Mouse (Mus musculus): Measurements from ENCODE around the gene Ppm1h. TPM values are rescaled to one million over a fixed set of nuclear protein-coding genes. Genes with fewer than 3 reads are reported as not detected.
"Not testable (repeated sequence)": the region's sequence is repeated elsewhere in the genome, so short reads cannot be mapped to it uniquely, and the experiment has no call there.

Ppm1h gene
- total and polyA plus RNA-seq, 2 experiments from 2014 or later, result 4.9 to 6.1 TPM

GRCm38 (mm10) chr10:122920218-122920795 is 241.7 kb downstream of the Ppm1h start:
- TF ChIP-seq CTCF (IDR thresholded peaks at IDR 0.05; ENCODE audit: low read depth) (no peak), EP300 (IDR thresholded peaks at IDR 0.05; ENCODE audit: low read depth) (no peak)
- no peaks in the 10 kb centered on the region for H3K9me3 ChIP-seq (replicated peaks; ENCODE audit: control insufficient read depth, low read length)
- WGBS, result 82% methylated on average over 11 of the region's 11 CpGs
- H3K4me2 ChIP-seq (ENCODE audit: low read depth, low read length), result no peak overlapping the region
- DNase-seq (ENCODE audit: low spot score) (no peak), ATAC-seq (ENCODE audit: insufficient read depth, low read depth) (no peak)
- no peak overlapping the region for H3K4me3 ChIP-seq (ENCODE audit: low read depth, low read length)
- no peak overlapping the region for H3K27ac ChIP-seq (ENCODE audit: low read depth)
- H3K36me3 ChIP-seq (replicated peaks; ENCODE audit: control insufficient read depth, insufficient read depth, low read length), result 0 out of 2 replicates have a peak, but pooled peaks cover 7% of the 10 kb centered on the region
- H3K9ac ChIP-seq (replicated peaks; ENCODE audit: low read depth, low read length), result no peak overlapping the region
- no peaks in the 10 kb centered on the region for H3K4me1 ChIP-seq (ENCODE audit: control insufficient read depth, insufficient read depth)
- H3K27me3 ChIP-seq (ENCODE audit: control insufficient read depth, insufficient read depth, low read length), result no peaks in the 10 kb centered on the region

GRCm38 (mm10) chr10:122922226-122922625 is 243.7 kb downstream of the Ppm1h start:
- Histone ChIP-seq H3K36me3 (replicated peaks; ENCODE audit: control insufficient read depth, insufficient read depth, low read length) (0 out of 2 replicates have a peak, but pooled peaks cover 7% of the 10 kb centered on the region), H3K9ac (replicated peaks; ENCODE audit: low read depth, low read length) (no peak overlapping the region), H3K27me3 (ENCODE audit: control insufficient read depth, insufficient read depth, low read length) (no peaks in the 10 kb centered on the region), H3K27ac (ENCODE audit: low read depth) (no peak overlapping the region), H3K4me1 (ENCODE audit: control insufficient read depth, insufficient read depth) (no peaks in the 10 kb centered on the region), H3K4me2 (ENCODE audit: low read depth, low read length) (no peak overlapping the region), H3K4me3 (ENCODE audit: low read depth, low read length) (no peak overlapping the region), H3K9me3 (replicated peaks; ENCODE audit: control insufficient read depth, low read length) (no peaks in the 10 kb centered on the region)
- DNase-seq (ENCODE audit: low spot score), result peak; percentile 62
- TF ChIP-seq EP300 (IDR thresholded peaks at IDR 0.05; ENCODE audit: low read depth), result no peak
- no peak for TF ChIP-seq CTCF (IDR thresholded peaks at IDR 0.05; ENCODE audit: low read depth)
- peak; percentile 33; the same call in 1 of the 2 replicates for ATAC-seq (ENCODE audit: insufficient read depth, low read depth)
- 33% methylated on average over 7 of the region's 7 CpGs for WGBS

GRCm38 (mm10) chr10:122924571-122924970 is 246.0 kb downstream of the Ppm1h start:
- H3K27ac ChIP-seq (ENCODE audit: low read depth); H3K4me2 ChIP-seq (ENCODE audit: low read depth, low read length); H3K27me3 ChIP-seq (ENCODE audit: control insufficient read depth, insufficient read depth, low read length); DNase-seq (ENCODE audit: low spot score); ATAC-seq (ENCODE audit: insufficient read depth, low read depth); H3K4me3 ChIP-seq (ENCODE audit: low read depth, low read length); H3K9ac ChIP-seq (replicated peaks; ENCODE audit: low read depth, low read length); H3K4me1 ChIP-seq (ENCODE audit: control insufficient read depth, insufficient read depth); H3K36me3 ChIP-seq (replicated peaks; ENCODE audit: control insufficient read depth, insufficient read depth, low read length); H3K9me3 ChIP-seq (replicated peaks; ENCODE audit: control insufficient read depth, low read length): not testable (repeated sequence)
- WGBS, result 62% methylated on average over 5 of the region's 5 CpGs

GRCm38 (mm10) chr10:122926275-122926674 is 247.7 kb downstream of the Ppm1h start:
- Histone ChIP-seq H3K27ac (ENCODE audit: low read depth) (no peak overlapping the region), H3K36me3 (replicated peaks; ENCODE audit: control insufficient read depth, insufficient read depth, low read length) (0 out of 2 replicates have a peak, but pooled peaks cover 3% of the 10 kb centered on the region), H3K27me3 (ENCODE audit: control insufficient read depth, insufficient read depth, low read length) (no peaks in the 10 kb centered on the region), H3K9ac (replicated peaks; ENCODE audit: low read depth, low read length) (no peak overlapping the region), H3K4me2 (ENCODE audit: low read depth, low read length) (no peak overlapping the region), H3K4me1 (ENCODE audit: control insufficient read depth, insufficient read depth) (peaks cover 4% of the 10 kb centered on the region; the same call in 1 of the 2 replicates), H3K9me3 (replicated peaks; ENCODE audit: control insufficient read depth, low read length) (no peaks in the 10 kb centered on the region), H3K4me3 (ENCODE audit: low read depth, low read length) (no peak overlapping the region)
- DNase-seq (ENCODE audit: low spot score), result no peak
- no peak for TF ChIP-seq EP300 (IDR thresholded peaks at IDR 0.05; ENCODE audit: low read depth)
- ATAC-seq (ENCODE audit: insufficient read depth, low read depth), result no peak
- 84% methylated on average over 4 of the region's 4 CpGs for WGBS

- WGBS, result 78% methylated on average over 4 of the region's 4 CpGs
These were observed 252.0 kb downstream of the Ppm1h start for GRCm38 (mm10) chr10:122930520-122930919.

More at GRCm38 (mm10) chr10:122930520-122930919, 252.0 kb downstream of the Ppm1h start:
- no peaks in the 10 kb centered on the region for H3K36me3 ChIP-seq (replicated peaks; ENCODE audit: control insufficient read depth, insufficient read depth, low read length)
- peaks cover 4% of the 10 kb centered on the region; the same call in 1 of the 2 replicates for H3K4me1 ChIP-seq (ENCODE audit: control insufficient read depth, insufficient read depth)
- no peak overlapping the region for H3K4me3 ChIP-seq (ENCODE audit: low read depth, low read length)
- no peaks in the 10 kb centered on the region for H3K27me3 ChIP-seq (ENCODE audit: control insufficient read depth, insufficient read depth, low read length)
- no peaks in the 10 kb centered on the region for H3K9me3 ChIP-seq (replicated peaks; ENCODE audit: control insufficient read depth, low read length)
- no peak overlapping the region for H3K27ac ChIP-seq (ENCODE audit: low read depth)
- ATAC-seq (ENCODE audit: insufficient read depth, low read depth), result no peak
- no peak overlapping the region for H3K9ac ChIP-seq (replicated peaks; ENCODE audit: low read depth, low read length)
- H3K4me2 ChIP-seq (ENCODE audit: low read depth, low read length), result no peak overlapping the region
- DNase-seq (ENCODE audit: low spot score), result no peak
- no peak for TF ChIP-seq EP300 (IDR thresholded peaks at IDR 0.05; ENCODE audit: low read depth)
- TF ChIP-seq CTCF (IDR thresholded peaks at IDR 0.05; ENCODE audit: low read depth), result no peak
